Mouse (Mus musculus): ENCODE measurements around the gene Slc45a3.
A peak's percentile ranks its signal among the peaks of the same experiment; 100 is the strongest.

Gene Slc45a3

GRCm38 (mm10) chr1:131964580-131964979 is 1.8 kb downstream of the Slc45a3 start:
- DNase-seq (ENCODE audit: low spot score), result no peak

GRCm38 (mm10) chr1:131965818-131966217 is 3.1 kb downstream of the Slc45a3 start:
- DNase-seq (ENCODE audit: low spot score), result no peak

GRCm38 (mm10) chr1:131967336-131967735 is 4.6 kb downstream of the Slc45a3 start:
- no peak for DNase-seq (ENCODE audit: low spot score)

GRCm38 (mm10) chr1:131968556-131968955 is 5.8 kb downstream of the Slc45a3 start:
- DNase-seq (ENCODE audit: low spot score), result no peak

GRCm38 (mm10) chr1:131968983-131969382 is 6.2 kb downstream of the Slc45a3 start:
- no peak for DNase-seq (ENCODE audit: low spot score)

- no peak for DNase-seq (ENCODE audit: low spot score)
These were observed 7.1 kb downstream of the Slc45a3 start for GRCm38 (mm10) chr1:131969825-131970224.

GRCm38 (mm10) chr1:131970322-131970660 is 7.5 kb downstream of the Slc45a3 start:
- DNase-seq (ENCODE audit: low spot score), result no peak

GRCm38 (mm10) chr1:131970661-131971520 is 8.1 kb downstream of the Slc45a3 start:
- DNase-seq (ENCODE audit: low spot score), result no peak

GRCm38 (mm10) chr1:131971771-131972497 is 9.2 kb downstream of the Slc45a3 start:
- DNase-seq (ENCODE audit: low spot score), result no peak

- no peak for DNase-seq (ENCODE audit: low spot score)
These were observed 9.9 kb downstream of the Slc45a3 start for GRCm38 (mm10) chr1:131972498-131973334.

GRCm38 (mm10) chr1:131973991-131974390 is 11.2 kb downstream of the Slc45a3 start:
- DNase-seq (ENCODE audit: low spot score), result no peak

- DNase-seq (ENCODE audit: low spot score), result no peak
These were observed 14.1 kb downstream of the Slc45a3 start for GRCm38 (mm10) chr1:131976886-131977285.

GRCm38 (mm10) chr1:131980471-131980870 is 17.7 kb downstream of the Slc45a3 start:
- DNase-seq (ENCODE audit: low spot score), result no peak

GRCm38 (mm10) chr1:131981378-131982013 is 18.7 kb downstream of the Slc45a3 start:
- peak; percentile 71 for DNase-seq (ENCODE audit: low spot score)

- DNase-seq (ENCODE audit: low spot score), result peak; percentile 75
These were observed 20.1 kb downstream of the Slc45a3 start for GRCm38 (mm10) chr1:131982907-131983306.

- DNase-seq (ENCODE audit: low spot score), result no peak
These were observed 21.0 kb downstream of the Slc45a3 start for GRCm38 (mm10) chr1:131983806-131984205.

- DNase-seq (ENCODE audit: low spot score), result no peak
These were observed 24.7 kb downstream of the Slc45a3 start for GRCm38 (mm10) chr1:131987432-131987831.

- DNase-seq (ENCODE audit: low spot score), result no peak
These were observed 26.7 kb downstream of the Slc45a3 start for GRCm38 (mm10) chr1:131989476-131989875.

GRCm38 (mm10) chr1:131990083-131990760 is 27.5 kb downstream of the Slc45a3 start:
- DNase-seq (ENCODE audit: low spot score), result no peak

GRCm38 (mm10) chr1:131992561-131993001 is 29.8 kb downstream of the Slc45a3 start:
- DNase-seq (ENCODE audit: low spot score), result no peak

All from layer of hippocampus, adult 11-12 months (tissue).